Mouse (Mus musculus): ENCODE measurements around the gene Gpr89.

The Gpr89 gene

DNA sequence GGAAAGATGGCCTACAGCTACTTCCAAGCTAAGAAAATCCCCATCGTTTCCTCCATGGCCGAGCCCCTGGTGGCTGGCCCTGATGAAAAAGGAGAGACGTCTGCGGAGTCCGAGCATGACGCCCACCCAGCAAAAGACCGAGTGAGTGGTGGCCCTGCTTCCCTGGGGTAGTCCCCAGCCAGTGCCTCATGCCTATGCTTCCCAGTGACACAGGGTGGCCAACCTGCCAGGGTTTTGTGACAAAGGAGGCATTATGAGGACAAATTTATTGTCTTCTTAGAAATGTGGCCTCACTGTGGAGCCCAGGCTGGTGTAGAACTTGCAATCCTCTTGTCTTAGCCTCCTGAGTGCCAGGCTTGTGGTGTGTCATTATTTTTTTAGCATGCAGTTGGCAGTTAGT, 36.1 kb downstream of the Gpr89 start:
- no peak for DNase-seq

DNA sequence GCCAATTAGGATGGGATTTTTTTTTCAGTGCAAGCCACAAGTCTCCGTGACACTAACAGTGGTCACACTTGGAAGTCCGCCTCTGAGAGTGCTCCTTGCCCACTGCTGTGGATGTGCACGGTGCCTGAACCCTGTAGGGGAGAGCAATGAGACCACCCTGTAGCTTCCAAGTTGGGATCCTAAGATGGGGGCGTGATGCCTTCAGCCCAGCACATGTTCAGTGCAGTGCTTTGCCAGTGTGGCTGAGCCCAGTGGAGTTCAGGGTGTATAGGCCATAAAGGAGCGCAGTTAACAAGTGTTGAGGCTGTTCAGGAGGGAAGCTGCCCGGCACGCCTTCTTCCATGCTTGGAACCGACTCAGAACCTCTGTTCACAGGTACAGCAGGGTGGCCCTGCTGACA, 36.6 kb downstream of the Gpr89 start:
- no peak for DNase-seq

DNA sequence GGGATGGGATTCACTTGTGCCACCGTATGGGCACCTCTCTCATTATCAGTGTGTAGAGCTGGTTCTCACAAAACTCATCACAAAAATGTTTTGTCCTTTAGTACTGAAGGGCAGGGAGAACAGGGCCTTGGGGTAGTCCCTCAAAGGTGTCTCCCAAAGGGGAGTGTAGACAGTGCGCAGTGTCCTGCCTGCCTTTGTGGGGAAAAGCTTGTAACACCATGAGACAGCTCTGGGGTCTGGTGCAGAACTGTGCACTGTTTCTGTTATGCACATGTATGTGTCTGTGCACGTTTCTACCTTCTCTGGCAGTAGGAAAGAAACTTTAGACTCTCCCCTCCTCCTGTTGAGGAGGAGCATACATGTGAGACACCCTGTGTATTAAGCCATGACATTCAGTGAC, 37.3 kb downstream of the Gpr89 start:
- no peak for DNase-seq

DNA sequence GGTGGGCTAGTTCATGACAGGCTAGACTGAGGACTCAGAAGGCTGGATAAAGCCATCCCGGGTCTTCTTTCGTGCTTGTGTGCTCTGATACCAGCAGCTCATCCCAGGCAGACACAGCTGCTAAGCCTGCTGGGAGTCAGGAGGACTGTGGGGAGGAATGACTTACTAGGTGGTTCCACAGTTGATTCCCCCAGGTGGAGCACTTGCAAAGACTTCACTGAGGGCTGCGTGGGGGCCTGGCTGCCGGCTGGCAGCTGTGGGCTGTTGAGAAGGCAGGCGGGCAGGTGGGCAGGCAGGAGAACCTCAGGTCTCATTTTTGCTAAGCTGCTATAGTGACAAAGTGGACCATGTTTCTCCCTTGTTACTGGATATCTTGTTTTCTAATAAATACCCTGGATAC, 44.6 kb downstream of the Gpr89 start:
- DNase-seq: no peak

DNA sequence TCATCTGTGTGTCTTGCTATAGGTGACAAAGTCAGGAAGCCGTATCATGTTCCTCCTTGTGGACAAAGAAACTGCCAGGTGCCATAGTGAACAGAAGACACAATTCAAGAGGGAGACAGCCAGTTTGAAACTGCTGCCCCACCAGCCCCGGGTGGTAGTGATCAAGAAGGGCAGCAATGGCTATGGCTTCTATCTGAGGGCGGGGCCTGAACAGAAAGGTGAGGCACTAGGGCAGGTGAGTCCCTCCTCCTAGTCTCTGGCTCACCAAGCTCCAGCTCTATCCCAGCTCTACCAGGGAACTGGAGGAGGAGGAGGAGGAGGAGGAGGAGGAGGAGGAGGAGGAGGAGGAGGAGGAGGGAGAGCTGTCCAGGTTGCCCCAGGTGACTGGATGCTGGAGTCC, 49.3 kb downstream of the Gpr89 start:
- DNase-seq: no peak

DNA sequence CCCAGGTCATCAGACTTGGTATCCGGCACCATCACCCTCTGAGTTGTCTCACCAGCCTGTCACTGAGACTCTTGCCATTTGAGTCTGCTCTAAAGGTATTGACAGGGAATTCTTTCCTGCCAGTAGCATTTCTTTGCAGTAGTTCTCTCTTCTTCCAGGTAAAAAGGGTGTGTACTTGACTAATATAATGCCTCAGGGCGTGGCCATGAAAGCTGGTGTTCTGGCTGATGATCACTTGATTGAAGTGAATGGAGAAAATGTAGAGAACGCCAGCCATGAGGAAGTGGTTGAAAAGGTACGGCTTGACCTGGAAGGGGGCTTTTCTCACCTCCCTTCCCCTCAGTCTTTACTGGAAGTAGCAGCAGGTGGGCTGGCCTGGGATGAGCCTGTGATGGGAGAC, 50.8 kb downstream of the Gpr89 start:
- no peak for DNase-seq

DNA sequence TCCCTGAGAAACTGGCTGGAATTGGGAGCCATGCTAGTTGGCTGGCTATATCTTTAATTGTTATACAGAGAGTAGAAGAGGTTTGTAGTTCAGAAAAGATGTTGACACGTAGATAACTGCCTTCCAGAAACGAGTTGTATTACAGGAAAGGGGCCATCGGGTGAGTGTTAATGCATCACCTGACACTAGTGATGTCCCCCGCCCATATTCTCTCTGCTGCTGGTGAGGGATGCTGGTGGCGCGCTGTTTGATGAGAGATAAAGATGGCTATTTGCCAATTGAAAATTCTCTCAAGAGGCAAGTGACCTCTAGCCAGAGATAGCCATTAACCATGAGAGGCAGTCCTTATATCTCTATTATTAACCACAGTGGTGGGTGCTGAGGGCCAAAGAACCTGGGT, 52.6 kb downstream of the Gpr89 start:
- no peak for DNase-seq

DNA sequence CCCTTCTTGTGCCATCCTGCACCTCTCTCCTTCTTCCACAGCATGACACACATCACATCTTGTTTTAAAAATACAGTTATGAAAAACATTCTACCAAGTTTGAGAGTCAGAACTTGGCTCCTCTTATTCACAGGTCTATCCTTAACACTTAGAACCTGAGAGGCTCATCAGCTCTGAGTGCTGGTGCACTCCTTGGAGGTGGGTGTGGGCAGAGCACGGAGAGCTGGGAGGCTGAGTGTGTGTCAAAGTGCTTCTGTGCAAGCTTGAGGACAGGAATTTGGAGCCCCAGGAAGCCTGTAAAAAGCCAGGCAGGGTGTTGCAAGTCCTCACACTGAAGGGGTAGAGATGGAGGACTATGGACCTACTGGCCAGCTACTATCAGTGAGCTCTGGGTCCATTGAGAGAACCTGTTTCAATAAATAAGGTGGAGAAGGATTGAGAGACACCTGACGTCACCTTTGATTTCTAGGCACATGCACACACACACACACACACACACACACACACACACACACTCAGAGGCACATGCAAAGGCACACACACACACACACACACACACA, 55.9 kb downstream of the Gpr89 start:
- no peak for DNase-seq

DNA sequence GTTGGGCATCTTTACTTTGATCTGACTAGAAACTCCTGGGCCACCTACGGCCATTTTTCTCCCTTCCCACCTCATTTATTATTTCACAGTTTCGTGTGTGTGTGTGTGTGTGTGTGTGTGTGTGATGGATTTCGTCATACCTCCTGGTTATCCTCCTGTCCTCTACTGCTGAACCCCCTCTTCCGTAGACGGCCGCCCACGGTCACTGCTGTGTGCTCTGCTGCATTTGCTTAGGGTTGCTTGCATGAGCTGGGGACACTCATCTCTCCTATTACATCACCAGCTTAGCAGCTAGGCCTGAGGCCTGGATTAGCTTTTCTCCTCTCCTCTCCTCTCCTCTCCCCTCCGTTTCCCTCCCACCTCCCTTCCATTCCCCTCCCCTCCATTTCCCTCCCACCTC, 56.7 kb downstream of the Gpr89 start:
- DNase-seq: no peak

DNA sequence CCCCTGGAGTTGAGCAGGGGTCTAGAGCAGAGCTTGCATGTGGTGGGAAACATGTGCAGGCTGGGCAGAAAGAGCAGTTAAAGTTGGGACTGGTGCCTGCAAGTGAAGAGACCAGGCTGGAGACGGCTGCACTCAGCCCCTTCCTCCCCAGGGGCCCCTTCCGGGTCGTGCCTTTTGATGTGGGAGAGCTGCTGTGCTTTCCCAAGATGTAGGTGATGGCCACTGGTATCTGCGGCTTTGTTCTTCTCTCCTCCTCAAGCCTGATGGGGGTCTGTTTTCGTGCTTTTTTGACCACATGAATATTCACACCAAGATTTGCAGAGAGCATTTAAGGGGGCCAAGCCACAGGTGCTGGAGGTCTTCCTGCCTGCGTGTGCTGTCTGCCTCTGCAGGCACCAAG, 57.5 kb downstream of the Gpr89 start:
- DNase-seq: no peak

DNA sequence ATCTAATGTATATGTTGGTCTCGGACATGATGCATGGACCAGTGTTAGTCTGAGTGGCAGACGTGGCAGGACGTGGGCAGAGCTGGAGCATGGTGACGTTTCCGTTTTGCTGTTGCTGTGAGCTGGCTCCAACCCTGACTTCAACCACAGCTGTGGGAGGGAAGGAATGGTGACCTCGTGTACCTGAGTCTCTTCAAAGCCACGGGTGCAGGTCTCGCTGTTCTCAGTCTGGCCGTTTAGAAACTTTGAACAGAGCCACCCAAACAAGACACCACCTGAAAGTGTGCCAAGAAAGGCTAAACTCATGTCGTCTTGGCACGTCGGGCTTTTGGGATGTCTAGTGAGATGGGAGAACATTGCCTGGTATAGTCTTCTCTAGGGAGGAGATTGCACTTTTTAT, 58.2 kb downstream of the Gpr89 start:
- DNase-seq: no peak

DNA sequence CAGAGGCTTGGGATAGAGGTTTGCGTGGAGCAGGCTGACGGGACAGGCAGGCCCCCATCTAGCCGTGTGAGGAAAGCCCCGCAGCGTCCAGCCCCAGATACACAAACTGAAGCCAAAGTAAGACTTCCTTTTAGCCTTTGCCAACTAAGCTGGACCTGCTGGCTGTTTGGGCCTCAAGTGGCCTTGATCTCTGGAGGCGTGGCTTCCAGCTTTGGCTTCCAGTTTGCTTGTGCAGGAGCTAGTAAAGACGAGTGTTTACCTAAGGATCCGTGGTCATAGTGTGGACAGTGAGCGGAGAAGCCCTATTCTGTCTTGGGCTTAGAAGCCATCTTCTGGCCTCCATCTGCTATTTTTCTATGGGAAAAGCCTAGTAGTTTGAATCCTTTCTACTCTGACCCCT, 59.3 kb downstream of the Gpr89 start:
- DNase-seq: no peak

DNA sequence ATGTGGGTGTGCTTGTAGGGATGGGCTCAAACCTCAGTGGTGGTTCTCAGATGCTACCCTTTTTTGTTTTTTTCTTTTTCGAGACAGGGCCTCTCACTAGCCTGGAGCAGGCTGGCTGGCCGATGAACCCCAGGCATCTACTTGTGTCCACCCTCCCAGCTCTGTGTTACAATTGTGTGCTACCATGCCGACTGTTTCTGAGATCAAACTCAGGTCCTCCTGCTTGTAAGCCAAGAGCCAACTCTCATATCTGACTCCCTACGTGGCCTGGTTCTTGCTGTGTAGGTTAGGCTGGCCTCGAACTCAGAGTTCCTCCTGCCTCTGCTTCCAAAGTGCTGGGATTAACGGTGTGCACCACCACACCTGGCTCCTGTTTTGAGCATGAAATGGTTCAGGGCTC, 60.0 kb downstream of the Gpr89 start:
- no peak for DNase-seq

DNA sequence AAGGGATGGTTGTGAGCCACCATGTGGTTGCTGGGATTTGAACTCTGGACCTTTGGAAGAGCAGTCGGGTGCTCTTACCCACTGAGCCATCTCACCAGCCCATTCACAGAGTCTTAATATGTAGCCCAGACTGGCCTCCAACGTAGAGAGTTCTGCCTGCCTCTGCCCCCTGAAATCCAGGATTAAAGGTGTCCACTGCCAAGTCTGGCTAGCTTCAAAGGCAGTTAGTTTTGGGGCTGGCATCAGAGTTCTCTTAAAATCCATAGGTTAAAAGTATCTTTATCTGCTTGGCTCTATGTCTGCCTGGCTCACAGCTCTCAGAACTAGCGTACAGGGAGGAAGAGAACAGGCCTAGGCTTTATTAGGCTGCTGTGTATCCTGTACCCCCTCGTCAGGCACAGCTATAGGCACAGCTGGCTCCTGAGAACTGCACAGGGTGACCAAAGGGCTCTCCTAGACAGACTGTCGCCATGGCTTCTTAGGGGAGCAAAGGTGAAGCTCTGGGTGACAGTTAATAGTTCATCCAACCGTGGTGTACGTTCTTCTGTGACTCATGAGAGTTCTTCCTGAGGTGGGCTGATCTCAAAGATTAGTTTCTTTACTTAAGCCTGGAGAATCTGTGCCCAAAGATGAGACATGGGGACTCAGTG, 66.0 kb downstream of the Gpr89 start:
- no peak for DNase-seq

DNA sequence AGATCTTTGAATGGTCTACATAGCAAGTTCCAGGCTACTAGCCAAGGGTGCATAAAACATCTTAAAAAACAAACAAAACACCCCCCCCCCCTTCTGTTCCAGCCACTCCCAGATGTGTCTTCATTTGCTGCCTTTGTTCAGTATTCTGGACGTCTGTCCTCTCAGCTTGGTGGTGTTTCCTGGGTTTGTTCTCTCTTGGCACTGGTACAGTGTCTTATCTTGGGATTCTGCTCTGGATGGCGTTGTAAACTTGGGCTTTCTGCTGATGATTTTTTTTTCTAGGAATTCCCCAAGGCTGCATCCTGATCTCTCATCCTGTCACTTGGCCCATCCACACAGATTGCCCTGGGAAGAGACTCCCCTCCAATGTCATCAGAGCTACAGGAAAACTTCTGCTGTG, 68.7 kb downstream of the Gpr89 start:
- DNase-seq: no peak

DNA sequence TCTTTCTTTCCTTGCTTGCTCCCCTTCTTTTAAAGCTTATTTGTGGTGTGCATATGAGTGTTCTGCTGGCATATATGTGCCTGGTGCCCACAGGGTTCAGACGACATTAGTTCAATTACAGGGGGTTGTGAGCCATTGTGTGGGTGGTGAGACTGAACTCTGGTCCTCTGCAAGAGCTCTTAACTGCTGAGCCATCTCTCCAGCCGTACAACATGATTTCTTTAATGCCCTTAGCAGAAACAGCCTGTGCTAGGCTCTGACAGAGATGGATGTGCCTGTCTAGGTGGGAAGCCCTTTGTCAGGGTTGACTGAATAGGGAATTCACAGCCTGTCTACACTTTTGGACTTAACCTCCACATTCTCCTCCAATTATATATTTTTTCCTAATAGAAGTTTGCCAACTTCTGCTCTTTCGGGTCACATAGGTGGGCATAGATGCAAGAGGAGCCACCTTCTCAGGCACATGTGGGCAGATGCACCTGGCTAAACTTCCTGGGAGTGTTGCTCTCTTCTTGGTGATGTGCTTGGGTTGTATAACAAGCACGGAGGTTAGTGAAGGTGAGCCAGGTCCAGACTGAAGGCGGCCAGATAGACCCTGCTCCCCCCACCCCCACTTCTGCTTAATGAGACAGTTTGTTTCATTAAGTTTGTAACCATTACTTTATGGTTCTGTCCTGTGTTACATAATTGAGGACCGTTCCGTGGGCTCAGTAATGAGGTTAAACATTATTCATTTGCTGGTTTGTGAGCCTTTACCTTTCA, 70.4 kb downstream of the Gpr89 start:
- no peak for DNase-seq

DNA sequence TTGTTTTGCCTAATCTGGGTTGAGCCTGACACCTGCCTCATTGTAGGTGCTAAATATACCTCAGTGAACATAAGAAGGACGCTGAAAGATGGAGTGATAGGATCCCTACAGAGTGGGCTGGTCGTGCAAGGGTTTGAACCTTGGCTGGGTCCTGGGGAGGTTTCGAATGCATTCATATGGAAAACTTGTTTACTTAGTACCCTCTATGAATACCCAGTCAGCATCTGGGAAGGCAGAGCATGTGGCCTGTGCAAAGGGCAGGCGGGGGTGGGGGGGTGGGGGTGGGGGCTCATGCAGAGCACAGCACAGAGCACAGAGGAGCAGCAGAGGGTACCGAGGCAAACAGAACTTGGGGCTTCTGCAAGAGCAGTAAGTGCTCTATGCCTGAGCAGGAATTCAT, 72.2 kb downstream of the Gpr89 start:
- no peak for DNase-seq

DNA sequence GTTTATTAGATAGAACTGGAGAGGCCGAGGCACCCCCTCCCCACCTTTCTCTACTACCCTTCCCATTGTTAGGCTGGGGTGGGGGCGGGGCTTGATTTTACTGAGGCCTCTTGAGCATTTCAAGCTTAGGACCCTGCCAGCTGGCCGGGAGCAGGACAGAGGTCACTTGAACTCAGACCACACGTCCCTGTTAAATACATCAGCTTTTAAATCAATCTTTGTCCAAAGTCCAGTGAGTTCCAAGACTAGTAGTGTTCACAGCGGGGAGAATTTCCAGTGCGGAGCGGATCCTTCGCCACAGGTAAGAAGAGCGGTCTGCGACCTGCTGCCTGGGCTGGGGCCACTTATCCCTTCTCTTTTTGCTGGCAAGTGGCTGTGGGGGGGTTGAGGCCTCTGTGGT, 75.3 kb downstream of the Gpr89 start:
- DNase-seq: no peak

DNA sequence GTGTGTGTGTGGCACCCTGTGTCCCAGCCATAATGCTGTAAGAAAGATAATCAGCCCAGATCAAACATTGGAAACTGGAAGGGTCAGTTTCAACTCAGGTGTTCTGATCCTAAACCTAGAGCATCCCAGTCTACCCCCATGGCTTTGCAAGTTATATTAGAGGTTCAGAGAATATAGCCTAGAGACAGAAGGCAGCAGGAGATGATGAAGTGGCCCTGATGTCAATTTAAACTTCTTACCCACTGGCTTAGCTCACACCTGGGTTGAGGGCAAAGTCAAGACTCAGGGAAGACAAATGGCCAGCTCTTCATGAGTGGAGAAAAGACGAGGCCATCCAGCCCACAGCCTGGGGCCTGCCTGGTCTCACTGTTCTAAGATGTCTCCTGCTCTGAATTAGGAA, 76.2 kb downstream of the Gpr89 start, which contains the start of the genes Pdzk1 and Cd160:
TSS of gene Pdzk1 (plus strand) at position 301 of the 400 bp plus-strand sequence.
TSS of gene Cd160 (minus strand) at position 368 of the 400 bp plus-strand sequence.
- no peak for DNase-seq

DNA sequence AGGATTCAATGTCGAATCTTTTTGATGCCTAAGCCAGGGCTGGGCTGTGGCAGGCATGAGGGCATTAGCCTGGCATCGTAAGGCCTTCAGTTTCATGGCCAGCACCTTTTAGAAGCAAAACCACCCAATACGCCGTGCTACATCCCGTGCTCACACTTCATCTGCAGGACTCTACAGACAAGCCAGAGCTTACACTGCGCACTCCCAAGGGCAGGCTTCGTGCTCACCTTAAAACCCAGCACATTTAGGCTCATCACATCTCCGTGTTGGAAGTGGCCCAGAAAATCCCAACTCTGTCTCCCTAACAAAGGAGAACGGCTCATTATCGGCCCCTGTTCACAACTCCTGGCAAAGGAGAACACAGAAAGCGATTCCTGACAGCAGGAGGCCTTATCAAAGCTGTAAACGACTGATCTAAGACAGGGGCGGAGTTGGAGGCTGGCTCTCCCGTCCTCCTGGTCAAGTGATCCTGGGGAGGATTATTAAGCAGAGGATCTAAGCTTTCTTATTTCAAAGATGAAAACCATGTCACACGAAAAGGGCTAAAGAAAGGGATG, 76.8 kb downstream of the Gpr89 start:
- DNase-seq: peak; percentile 38

DNA sequence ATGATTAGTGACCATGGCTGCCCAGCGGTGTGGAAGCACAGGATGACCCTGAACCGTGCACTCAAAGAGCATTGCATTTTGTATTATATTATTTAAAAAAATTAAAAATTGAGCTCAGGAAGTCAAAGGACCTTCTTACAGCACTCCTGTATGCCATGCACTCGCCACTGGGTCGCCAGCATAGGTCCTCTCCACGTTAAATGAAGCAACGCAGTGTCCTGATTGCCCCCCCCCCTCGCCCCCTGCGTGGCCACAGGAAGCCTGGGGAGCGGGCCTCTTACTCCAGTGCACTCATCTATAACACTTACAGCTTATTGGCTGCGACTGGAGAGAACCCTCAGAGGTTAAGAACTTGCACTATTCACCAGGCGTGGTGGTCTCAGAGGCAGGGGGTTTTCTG, 79.9 kb downstream of the Gpr89 start:
- DNase-seq: no peak

DNA sequence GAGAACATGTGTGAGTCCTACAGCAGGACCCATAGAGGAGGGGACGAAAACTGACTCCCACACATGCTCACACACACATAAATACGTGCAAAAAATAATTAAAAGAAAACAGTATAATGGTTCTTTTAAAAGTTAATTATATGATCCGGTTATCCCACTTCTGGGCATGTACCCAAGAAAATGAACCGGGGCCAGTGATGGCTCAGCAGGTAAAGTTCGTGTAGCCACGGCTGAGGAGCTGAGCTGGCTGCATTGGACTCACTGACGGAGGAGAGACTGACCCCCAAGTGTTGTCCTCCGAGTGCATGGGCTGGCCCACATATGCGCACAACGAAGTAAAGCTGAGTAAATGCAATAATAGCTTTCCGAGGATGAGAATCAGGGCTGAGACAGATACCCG, 80.5 kb downstream of the Gpr89 start:
- no peak for DNase-seq

DNA sequence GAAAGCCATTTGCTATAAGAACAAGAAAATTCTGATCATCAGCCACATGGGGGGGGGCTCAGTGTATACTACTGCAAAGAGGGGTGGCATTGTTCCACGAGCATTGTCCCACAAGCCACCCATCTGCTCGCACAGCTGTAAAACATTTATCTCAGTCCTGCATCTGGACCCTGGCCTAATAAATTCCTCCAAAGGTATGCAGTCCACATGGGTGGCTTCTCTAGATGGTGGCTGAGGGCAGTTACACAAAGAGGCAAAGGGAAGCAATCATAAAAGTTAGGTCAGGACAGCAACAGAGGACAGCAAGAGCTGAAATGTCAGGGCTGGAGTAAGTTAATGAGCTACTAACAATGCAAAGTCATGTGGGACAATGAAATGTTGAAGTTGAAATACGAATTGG, 81.4 kb downstream of the Gpr89 start:
- DNase-seq: no peak

DNA sequence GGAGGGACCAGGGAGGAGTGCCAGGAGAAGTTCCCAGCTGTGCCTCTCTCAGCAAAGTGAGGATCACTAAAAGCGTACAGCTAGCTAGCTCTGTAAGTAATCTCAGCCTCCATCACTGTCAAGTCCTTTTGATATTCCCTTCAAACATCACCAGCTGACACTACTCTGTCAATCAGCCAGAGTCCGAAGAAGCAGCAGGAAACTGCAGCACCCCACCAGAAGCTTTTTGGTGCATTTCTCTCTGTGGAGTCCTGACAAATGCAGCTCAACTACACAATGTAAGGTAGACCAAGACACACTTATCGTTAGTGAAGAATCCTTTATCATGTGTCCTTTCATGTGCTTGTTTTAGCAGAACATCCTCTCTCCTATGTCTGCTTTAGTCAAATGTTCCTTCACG, 83.6 kb downstream of the Gpr89 start:
- DNase-seq: no peak

Data from retina, postnatal 1 day (tissue).